Mouse (Mus musculus): ENCODE data around the gene Smc4.

DNA sequence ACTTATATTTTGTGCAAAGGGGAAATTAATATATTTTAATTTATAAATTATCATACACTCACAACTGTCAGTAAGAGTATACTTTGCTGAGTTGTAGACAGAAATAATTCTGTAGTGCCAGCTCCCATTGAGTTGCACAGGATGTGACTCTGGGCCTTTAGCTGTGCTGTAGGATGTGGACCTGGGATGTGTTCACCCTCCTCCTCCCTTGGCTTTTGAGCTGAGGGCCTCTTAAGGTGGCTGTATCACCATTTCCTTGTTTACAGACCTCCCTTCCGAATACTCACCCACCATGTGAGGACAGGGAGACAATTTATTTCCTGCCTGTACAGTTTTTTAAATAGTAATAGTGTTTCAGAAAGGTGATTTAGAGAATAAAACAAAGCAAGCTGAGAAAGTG, 31.0 kb upstream of the Smc4 start:
- TF ChIP-seq CEBPB (IDR thresholded peaks at IDR 0.05; ENCODE audit: insufficient read depth, poor library complexity, severe bottlenecking) = no peak
- no peak for TF ChIP-seq E2F4 (IDR thresholded peaks at IDR 0.05; ENCODE audit: insufficient read depth)
- TF ChIP-seq SRF (IDR thresholded peaks at IDR 0.05; ENCODE audit: control insufficient read depth, insufficient read length, low read depth) = no peak
- no peak for TF ChIP-seq POLR2A (IDR thresholded peaks at IDR 0.05; ENCODE audit: insufficient read length, low read depth)
- no peak for TF ChIP-seq USF1 (IDR thresholded peaks at IDR 0.05; ENCODE audit: low read depth)
- no peak for TF ChIP-seq MYOD1 (IDR thresholded peaks at IDR 0.05; ENCODE audit: control insufficient read depth in 1 of 3, insufficient read length in 2 of 3, low read depth in 2 of 3)
- TF ChIP-seq MYOG (IDR thresholded peaks at IDR 0.05; ENCODE audit: control insufficient read depth in 1 of 3, insufficient read depth in 1 of 3, insufficient read length in 2 of 3, low read depth in 2 of 3) = no peak
- no peak for TF ChIP-seq TCF12 (IDR thresholded peaks at IDR 0.05; ENCODE audit: insufficient read depth, poor library complexity, severe bottlenecking)
- no peak for TF ChIP-seq MAX (IDR thresholded peaks at IDR 0.05; ENCODE audit: low read depth)
- no peak for TF ChIP-seq TCF3 (IDR thresholded peaks at IDR 0.05; ENCODE audit: insufficient read length, low read depth)
